Mouse (Mus musculus) ovary, postnatal 14 days (tissue): ENCODE results near the gene Ldhd.
"Not testable (repeated sequence)": the region's sequence is repeated elsewhere in the genome, so short reads cannot be mapped to it uniquely, and the experiment has no call there.

Source experiments
- DNase-seq: peaks from one replicate; pipeline ENCODE4 v3.0.0; 2022; ENCODE audit warnings: low spot score

Gene Ldhd

DNA sequence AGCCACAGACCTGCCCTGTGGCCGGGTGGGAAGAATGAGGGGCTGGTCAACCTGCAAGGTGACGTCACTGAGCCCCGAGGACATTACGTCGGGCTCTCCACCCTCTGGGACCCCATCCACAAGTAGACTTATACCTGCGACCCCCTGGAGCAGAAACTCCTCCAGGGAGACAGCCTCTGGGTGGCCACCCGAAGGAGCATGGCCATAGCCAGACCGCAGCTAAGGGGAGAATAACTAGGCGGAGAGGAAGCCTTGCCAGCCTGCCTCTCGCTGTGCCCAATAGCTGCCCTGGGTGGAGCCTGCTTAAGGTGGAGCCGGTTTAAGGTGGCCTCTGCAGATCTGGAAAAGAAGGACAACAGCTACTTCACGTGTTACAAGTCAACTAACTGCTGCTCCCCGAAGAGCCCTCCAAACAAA is at the start of gene Ldhd:
TSS of gene Ldhd (minus strand) at position 270 of the 417 bp plus-strand sequence.
- no peak for DNase-seq

DNA sequence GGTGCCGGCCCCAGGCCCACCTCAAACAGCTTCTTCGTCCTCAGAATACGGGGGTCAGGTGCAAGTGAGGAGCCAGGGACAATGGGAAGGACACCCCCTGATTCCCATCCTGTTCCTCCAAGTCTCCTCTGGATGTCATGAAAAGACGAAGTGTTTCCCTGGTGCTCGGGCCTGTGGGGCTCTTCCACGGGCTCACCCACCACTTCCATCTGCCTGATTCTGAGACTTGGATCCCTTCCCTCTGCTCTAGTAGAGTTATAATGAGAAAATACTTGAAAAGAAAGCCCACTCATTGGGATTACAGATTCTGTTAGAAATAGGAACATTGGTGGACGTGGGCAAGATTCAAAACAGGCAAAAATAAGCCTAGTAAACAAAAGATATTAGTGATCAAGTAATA is 48.7 kb upstream of the Ldhd start:
- no peak for DNase-seq

DNA sequence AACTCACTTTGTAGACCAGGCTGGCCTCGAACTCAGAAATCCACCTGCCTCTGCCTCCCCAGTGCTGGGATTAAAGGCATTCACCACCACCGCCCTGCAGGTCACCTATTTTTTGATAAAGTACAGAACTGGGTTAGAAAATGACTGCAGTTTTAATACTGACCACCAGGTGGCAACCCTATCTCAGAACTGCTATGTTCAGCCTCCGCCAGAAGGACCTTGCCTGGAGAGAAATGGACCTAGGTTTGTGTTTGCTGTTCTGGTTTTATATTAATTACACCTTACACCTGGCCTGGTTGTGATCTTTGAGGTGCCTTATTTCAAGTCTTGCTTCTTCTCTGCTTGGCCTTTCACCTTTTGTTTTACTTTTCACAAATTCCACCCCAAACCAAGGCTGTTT is 47.9 kb upstream of the Ldhd start:
- peak; percentile 59 for DNase-seq

DNA sequence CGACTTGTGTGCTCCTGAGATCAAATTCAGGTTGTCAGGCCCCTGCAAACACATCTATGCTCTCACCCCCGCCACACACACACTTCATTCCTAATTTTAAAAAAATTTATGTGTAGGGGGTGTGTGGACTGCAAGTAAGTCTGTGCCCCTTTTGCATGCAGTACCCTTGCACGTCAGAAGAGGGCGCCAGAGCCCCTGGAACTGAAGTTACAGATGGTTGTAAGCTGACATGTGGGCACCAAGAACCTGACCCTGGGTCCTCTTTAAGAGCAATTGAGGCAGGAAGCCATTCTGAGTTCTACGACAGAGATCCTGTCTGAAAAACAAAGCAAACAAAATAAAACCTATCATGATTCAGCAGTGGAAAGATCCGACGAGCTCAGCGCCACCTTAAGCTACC is 46.1 kb upstream of the Ldhd start:
- DNase-seq, result no peak

DNA sequence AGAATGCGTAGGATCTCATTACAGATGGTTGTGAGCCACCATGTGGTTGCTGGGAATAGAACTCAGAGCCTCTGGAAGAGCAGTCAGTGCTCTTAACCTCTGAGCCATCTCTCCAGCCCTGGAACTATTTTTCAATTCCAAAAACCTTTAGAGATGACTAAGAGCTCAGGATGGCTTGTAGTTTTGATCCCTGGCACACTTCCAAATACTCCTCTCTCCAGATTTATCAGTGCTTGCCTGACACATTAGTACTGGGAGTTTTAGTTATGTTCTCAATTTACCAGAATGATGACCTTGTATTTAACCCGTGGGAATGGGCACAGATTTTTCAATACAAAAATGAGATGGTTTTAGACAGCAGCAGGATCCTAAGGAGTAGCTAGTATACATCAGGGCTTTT is 36.6 kb upstream of the Ldhd start:
- no peak for DNase-seq

DNA sequence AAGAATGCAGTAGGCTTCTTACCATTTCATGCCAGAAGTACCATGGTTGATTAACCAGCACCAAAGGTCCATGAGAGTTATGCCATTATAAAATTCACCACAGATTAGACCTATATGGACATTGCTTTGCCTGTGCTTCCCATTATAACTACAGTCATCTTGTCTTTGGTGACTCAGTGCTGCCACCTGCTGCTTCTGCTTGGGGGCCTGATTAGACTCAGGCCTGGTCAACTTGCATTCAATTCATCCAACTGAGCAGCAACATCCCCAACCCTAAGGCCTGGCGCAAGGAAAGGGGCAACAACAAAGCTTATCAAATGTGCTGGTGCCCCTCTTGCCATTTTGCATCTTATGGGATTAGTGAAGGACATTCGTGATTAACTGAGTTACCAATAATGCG is 32.3 kb upstream of the Ldhd start:
- peak; percentile 74 for DNase-seq

DNA sequence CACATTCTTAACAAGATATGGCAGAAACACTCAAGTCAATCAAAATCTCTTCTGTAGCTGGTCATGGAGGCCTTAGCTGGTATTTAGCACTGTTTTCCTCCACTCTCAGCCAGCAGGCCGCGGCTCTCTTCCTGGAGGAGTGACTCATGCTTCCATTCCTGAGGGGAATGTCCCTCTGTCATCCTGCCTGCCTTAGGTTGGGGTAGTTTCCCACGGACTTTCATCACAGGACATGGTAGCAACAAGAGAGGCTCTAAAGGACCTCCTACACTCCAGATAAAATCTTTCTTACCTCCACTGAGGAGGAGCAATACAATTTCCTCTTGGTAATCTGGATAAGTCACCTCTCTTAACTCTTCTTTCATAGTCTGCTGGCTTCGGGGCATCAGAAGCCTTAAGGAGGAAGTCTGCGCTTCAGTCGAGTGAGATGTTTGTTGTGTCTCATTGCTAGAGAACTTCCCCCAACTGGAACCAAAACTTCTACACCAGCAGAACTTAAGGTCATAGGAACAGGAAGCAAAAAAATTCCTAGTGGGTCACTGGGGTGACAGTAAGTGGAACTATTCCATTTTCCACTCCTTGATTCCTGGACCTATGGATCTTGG is 28.7 kb upstream of the Ldhd start:
- no peak for DNase-seq

DNA sequence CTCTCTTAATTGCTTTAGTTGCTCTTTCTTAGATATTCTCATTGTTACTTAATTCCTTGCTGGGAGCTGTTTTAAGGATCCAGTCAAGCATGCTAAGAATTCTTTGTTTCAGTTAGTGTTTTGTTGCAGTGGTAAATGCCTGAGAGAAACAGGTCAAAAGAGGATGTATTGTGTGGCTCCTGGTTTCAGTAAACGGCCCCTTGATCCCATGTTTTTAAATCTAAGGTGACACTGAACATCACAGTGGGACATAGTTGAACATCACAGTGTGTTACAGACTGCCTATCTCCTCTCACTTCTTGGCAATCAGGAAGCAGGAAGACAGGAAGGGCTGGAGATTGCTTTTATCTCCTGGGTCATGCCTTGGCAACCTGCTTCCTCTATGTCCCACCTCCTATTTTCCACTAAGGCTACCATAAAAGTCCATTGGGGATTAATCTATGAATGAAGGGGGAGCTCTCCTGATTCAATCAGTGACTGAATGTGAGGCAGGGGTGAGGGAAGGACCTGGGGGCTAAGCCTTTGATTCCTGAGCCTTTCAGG is 27.2 kb upstream of the Ldhd start:
- no peak for DNase-seq

DNA sequence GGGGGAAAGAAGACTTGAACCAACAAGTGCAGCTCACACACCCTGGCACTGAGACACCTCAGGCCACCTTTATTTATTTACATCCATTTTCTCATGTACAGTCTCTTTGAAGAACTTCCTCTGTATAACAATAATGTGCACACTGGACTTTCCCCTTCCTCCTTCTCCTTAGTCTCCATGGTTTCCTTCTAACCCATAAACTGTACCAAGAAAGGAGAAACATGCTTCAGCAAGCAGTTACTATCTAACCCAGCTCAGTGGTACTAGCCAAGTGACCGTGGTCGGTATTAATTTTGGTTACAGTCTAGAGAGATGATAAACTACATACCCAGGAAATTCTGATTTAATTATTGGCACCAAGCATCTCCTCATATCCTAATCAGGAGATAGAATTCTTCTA is 23.4 kb upstream of the Ldhd start:
- no peak for DNase-seq

DNA sequence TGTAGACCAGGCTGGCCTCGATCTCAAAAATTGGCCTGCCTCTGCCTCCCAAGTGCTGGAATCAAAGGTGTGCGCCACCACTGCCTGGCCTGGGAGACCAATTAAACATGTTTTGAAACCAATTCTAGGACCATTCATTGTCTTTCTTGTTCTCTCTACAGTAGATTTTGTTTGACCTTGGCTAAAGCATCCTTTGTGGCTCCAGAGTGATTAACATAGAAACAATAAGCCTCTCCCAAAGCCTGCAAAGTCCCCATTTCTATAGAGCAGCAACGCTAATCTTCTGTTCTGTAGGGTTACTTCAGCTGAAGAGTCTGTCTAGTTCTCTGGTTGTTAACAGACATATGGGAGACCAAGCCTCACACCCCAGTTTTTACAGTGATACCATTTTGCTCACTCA is 20.5 kb upstream of the Ldhd start:
- no peak for DNase-seq

DNA sequence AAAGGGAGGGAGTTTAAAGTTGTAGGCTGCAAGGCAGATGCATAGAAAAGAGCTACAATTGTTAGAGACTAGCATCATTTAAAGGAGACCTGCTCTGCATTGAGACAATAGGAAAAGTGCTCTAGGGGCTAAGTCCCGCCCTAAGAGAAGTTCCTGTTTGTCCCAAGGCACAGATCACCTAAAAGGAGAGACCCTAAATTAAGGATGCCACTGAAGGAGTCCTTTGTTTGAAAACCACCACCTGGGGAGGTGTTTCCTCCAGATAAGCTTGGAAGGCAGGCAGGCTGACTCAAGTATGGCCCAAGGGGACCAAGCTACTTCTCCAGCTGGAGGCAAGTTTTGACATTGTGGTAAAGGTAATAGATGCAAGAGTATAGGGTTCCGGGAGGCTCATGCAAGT is 18.7 kb upstream of the Ldhd start:
- no peak for DNase-seq

DNA sequence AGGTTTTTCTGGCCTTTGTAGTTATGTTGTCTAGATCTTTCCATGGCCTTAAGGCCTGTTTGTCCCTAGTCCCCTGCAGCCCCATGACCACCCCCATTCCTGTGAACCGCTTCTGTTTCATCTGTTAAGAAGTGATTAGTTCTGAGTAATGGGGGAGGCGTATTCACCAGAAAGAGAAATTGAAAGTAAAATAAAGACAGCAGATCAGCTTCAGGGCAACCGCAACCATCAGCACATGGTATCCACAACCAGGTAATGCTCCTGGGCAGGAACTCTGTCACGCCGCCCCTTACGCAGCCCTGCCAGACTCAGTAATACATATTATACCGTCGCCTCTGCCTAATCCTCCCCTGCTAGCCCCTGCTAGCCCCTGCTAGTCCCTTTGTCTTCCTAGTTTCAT is 15.5 kb upstream of the Ldhd start:
- no peak for DNase-seq

DNA sequence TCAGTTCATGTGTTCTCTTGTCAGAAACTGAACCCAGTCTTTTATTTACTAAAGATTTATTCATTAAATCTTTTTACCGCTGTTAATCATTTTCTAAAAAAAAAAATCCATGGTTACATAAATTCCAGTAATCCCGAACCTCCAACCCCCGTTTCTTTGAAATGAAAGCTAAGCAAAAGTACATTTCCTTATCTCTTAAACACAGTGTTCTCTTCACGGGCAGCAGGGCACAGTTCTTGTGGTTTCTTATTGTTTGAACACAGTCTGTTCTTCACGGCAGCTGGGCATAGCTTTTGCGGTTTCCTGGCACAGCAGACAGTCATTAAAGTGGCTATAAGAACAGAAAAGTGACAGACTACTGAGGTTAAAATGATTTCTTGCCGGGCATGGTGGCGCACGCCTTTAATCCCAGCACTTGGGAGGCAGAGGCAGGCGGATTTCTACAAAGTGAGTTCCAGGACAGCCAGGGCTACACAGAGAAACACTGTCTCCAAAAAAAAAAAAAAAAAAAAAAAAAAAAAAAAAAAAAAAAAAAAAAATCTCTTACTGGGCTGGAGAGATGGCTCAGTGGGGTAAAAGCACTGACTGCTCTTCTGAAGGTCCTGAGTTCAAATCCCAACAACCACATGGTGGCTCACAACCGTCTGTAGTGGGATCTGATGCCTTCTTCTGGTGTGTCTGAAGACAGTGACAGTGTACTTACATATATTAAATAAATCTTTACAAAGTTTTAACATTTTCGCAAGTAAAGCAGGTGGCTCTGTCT is 14.3 kb upstream of the Ldhd start:
- not testable (repeated sequence) for DNase-seq

DNA sequence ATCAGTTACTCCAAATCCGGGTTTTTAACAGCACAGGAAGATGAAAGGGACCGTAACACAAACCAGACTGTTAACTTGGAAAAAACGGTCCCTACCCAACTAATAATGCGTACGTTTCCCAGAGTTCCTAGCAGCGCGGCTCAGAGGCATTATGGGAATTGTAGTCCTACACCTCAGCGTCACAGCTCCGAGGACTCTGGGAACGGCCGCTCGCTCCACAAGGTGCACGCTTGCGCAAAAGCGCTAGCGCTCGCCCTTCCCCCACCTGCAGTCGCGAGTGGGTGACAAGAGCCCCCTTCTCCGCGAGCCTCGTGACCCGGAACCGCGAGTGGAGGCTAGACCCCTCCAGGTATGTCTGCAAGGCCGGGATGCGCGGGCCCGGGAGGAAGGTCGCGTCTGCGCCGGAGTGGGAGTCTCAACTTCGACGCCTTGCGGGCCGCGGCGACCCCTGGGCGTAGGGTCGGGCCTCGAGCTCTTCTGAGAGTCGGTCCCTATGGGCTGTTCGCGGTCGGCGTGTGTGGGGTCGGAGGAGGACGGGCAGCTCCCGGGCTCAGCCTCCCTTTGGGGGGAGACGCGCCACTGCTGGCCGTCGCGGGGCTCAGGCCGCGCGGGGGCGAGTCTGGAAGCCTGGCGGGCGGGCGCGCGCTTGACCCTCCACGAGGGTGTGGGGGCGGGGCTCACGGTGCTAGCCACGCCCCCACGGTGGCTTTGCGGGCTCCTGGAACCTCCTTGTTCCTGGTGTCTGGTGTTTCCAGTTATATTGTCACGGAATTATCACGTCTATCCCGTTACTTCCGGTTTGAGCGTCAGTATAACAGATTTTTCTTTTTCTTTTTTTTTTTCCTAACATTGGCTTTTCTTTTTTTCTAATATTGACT is 13.3 kb upstream of the Ldhd start, which contains the start of gene Zfp1:
TSS of gene Zfp1 (plus strand) at position 138 of the 878 bp plus-strand sequence.
- DNase-seq, result peak; percentile 83

DNA sequence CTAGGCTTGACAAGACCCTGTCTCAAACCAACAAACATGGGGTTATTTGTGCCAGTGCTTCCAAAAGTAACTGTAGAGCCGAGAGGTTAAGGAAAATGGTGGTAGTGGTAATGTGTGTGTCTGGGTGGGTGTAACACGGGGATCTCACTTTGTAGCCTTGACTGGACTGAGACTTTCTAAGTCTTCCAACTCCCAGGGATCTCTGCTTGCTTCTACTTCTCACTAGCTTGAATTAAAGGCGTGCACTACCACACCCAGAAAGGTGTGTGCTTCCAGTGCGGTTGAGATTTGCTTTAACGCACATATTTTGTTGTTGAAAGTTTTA is 12.7 kb upstream of the Ldhd start:
- no peak for DNase-seq

DNA sequence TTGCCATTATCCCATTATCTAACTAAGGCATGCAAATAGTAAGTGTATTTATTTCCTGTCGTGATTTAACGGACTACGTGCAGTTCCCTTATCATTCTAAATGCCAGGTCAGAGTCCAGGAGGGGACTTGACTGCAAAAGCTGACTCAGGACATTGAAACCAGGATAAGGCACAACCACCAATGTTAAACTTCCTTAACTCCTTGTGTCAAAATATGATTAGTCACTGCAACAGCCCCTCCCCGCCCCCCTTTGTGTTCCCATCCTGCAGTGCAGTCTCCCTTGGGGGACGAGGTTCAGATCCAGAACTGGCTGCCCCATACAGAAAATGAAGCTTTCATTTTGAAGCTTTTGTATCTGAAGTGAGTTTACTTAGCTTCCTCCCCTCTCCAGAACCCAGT is 12.3 kb upstream of the Ldhd start:
- DNase-seq, result no peak

DNA sequence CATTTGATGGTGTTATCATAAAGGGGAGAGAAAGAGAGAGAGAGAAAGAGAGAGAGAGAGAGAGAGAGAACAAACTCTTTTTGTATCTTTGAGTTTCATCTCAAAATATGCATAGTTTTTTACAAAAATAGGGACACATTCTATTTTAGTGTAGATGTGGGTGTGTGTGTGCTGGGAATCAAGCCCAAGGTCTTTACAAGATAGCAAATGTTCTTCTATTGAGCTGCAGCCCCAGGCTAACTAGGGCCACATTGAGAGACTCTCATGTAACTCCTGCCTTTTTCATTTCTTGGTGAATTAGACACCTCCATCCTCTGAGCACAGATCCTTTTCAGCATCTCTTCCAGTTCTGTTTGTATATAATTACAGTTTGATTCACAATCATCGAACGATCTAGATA is 10.9 kb upstream of the Ldhd start:
- DNase-seq, result no peak

DNA sequence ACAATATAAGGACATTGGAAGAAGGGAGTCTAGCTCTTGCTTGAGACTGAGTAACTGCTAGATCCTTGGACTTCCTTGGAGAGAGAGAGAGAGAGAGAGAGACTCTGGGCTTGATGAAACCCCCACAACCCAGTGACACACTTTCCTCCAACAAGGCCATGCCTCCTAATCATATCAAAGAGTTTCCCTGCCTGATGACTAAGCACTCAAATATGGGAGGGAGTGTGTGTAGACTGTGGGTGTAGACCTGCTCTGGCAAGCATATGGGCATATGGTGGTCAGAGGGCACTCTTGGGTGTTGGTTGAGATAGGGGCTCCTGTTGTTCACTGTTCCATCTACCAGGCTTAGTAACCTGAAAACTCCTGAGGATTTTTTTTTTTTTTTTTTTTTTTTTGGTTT is 7.9 kb upstream of the Ldhd start:
- DNase-seq, result no peak

DNA sequence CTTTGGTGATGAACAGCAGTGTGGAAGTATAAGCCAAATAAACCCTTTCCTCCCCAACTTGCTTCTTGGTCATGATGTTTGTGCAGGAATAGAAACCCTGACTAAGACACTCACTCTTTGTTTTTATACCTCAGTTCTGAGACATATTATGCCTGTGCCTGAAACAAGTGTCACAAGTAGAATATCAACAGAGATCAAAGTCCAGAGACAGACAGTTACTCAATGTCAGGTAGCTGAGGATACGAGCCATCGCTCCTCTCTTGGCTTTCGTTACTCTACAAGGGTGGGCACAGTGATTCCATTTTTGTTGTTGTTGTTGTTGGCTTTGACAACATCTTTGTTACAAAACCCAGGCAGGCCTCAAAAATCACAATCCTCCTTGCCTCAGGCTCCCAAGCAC is 2.8 kb upstream of the Ldhd start:
- DNase-seq, result no peak

DNA sequence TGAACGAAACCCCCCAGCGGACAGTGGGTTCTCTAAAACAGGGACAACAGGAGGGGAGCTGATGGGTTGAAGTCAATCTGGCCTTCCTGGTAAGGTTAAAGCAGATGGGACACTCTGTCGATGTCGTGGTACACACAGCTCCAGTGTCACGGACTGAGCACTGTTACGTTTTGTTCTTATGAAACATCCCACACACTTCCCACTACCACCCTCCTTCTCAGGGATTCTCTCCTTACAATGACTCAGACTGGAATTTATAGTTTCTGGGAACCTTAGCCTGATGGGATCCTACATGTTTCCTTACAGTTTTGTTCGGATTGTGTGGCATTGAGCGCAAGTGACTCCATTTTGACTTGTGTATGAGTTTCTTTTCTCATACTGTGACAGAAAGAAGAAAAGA is 1.4 kb upstream of the Ldhd start:
- DNase-seq, result no peak

DNA sequence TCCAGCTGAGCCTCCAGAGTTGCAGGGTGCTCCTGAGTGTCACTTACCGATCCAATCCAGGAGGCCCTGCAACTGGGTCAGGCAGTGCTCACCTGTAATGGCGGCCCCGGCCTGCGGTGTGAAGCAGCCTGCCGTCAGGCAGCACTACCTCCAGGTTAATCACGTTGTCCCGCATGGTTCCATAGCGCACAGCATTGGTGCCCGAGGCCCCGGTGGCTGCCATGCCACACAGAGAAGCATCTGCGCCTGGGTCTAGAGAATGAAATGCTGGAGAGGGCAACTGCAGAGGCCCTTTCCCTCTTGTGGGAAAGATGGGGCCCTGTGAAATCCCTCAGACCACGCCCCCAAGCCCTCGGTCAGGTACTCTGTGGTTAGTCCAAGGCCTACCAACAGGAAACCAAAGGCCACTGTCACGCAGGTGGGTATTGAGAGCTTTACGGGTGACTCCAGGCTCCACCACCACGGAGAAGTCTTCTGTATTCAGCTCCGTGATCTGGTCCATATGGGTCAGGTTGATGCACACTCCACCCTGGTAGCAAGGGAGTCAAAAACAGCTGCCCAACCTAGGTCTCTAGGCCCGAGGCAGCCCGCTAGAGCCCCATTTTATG is 1.2 kb downstream of the Ldhd start:
- DNase-seq, result no peak

DNA sequence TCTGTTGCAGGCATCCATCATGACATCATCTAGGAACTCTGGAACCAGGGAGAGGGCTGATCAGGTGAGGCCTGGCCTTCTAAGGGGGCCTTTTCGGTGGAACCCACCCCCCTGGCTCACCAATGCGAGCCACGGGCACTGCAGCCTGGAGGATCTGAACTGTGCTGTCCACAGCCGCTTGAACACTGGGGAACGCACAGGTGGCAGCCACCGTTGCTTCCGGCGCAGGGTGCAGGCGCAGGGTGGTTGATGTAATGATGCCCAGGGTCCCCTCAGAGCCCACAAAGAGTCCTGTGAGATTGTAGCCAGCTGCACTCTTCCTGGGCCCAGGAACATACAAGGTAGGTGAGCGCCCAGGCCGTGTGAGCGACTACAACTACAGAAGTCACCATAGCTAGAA is 1.8 kb downstream of the Ldhd start:
- no peak for DNase-seq
